Mouse (Mus musculus) stomach, postnatal 0 days (tissue): Measurements from ENCODE around the gene Slc9a3r1.

Experiments
- CTCF ChIP-seq: IDR thresholded peaks from 2 replicates; pipeline ENCODE4 v1.5.1; 2016; ENCODE audit warnings: antibody characterized with exemption, low read depth, mild to moderate bottlenecking, moderate library complexity
- EP300 ChIP-seq: optimal IDR thresholded peaks from 2 replicates; pipeline ENCODE3; 2016; ENCODE audit warnings: antibody characterized with exemption

DNA sequence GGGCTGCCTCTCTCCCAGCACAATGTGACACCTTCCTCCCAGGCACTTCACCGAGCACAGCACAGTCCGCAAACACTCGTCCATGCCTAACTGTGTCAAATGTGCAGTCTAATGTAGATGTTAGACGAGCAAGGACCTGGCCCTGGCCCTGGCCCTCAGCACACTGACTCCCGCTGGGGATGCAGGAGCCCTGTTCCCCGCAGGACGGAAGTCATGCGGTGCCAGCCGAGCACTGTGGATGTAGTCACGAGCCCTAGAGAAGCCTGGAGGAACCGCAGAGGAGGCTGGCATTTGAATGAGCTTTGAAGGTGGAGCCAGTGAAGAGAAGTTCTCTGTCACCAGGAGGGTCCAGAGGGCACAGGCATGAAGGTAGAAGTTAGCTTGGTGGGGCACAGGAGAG, 60.3 kb downstream of the Slc9a3r1 start:
- TF ChIP-seq CTCF (no peak), EP300 (no peak)
